Mouse (Mus musculus) spleen, postnatal 14 days (tissue): Measurements from ENCODE around the gene Foxa2.

ENCODE experiments used
- DNase-seq, 2 experiments: peaks; one replicate each; pipeline ENCODE4 v3.0.0; 2021 to 2022; ENCODE audit warnings: low spot score in 2 of 2

Foxa2 gene

GRCm38 (mm10) chr2:148039351-148040235 is 7.2 kb downstream of the Foxa2 start:
- no peak for DNase-seq

GRCm38 (mm10) chr2:148038366-148039310 is 8.1 kb downstream of the Foxa2 start:
- DNase-seq = no peak

GRCm38 (mm10) chr2:148036611-148037160 is 10.1 kb downstream of the Foxa2 start:
- DNase-seq = no peak

DNA sequence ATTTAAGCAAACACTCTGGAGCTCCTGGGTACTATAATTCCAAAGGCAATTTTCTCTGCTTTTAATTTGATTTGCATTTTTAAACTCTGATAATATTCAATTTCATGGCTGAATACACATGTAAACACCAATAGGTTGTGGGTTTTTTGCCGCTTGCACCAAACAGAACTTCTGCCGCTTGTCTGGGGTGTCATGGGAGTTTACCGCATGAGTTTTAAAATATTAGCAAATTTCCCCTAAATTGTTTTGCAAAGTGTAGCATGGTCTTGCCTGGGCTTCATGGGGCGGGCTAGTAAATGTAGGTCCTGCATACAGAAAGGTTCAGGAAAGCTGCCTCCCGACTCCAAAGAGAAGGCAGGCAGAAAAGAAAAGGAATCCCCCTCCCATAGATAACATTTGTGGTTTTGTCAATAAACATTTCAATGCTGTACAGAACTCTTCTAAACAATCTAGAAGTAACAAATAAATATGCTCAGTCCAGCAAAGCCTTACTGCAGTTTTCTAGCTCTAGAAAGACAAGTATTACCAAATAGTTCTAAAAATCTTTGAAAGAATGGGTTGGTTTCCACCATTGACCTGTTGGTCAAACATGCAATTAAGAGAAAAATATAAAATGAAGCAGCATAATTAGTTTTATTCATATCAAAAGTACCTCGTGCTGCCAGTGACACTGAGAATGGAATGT is 15.6 kb downstream of the Foxa2 start:
- no peak for DNase-seq

DNA sequence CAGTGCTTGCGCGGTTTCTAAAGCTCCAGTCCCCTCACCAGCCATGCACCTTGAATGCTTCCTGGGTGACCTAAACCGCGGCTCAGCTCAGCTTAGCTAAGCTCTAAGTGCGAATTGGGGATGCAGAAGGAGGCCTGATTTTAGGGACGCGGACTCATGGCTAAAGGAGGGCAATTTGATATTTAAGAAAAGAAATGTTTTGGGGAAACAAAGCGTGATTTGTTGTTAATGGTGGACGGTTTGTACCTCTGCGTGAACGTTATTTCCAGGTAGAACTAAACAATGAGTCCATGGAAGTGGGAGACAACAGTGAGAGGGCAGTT is 16.2 kb downstream of the Foxa2 start:
- no peak for DNase-seq

DNA sequence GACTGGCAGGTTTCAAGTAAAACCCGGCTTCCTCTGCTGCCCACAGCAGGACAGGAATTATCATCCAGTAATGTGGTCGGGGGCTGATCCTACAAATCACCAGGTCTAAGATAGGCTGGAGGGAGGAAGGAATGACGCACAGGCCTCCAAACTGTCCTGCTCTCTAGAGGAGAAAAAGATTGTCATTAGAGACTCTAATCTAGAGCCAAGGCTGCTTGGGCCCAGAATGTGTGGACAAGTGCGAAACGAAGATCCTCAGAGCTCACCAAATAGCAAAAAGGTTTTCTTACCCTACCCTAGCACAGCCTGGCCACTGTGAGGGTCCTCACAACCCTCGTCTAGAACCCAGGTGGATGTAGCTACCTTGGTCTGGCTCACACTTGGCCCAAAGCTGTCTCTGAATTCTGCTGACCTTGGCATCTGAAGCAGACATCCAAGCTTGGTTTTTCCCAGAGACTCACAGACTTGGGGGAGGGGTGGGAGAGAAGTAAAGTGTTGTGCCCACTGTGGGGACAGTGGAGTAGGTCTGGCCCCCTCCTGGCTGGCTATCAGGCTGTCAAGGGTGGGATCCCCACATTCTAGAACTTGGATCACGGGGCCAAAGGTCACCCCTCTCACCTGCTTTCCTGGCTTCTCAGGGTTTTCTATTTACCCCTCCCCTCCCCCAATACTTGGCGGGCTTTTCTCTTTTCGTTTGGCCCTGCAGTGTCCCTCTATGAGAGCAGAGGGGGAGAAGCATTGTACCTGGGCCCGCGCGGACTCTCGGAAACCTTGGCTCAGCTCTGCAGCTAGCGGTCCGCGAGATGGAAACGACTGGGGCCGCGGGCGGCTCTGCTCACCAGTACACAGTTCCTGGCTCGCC is 16.8 kb downstream of the Foxa2 start:
- DNase-seq = no peak

GRCm38 (mm10) chr2:148029050-148029608 is 17.6 kb downstream of the Foxa2 start:
- DNase-seq = no peak

DNA sequence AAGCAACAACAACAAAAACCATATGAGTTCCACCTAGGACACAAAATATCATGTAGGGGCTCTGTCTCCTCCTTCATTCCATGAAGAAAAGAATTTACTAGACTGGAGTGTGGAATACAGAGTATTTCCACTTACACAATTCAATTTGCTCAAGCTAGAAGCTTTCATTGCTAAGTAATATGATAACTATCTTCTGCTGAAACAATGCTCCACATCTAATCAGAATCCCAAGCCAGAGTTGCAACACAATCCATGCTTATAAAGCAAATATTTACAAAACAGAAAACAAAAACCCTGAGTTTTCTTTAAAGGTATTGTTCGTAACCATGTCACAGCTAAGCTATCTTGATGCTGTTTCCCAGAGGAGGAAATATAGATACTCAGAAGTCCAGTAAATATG is 20.4 kb downstream of the Foxa2 start:
- DNase-seq = no peak

- DNase-seq = no peak
These were observed 21.3 kb downstream of the Foxa2 start for GRCm38 (mm10) chr2:148025481-148025880.

- DNase-seq = no peak
These were observed 22.4 kb downstream of the Foxa2 start for GRCm38 (mm10) chr2:148024268-148024935.

DNA sequence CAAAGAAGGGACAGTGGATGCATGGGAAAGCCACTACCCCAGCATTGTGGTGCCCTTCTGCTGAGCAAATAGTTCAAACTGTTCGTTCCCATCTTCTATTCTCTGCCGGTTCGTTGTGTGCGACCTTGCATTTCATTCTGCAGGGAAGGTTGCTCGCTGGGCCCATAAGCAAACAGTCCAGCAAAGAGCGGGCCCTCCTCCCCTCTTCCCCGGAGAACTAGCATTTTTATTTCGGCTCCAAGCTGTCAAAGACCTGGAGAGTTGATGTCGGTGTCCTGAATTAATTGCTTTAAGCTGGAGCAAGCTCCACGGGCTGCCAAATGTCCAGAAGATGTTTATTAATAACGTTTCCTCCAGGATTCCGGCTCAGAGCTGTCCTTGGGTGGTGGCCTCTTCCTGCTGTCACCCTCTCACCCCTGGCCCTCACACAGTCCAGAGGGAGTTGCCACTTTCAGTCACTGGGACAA is 23.4 kb downstream of the Foxa2 start:
- DNase-seq = no peak

- DNase-seq = no peak
These were observed 24.7 kb downstream of the Foxa2 start for GRCm38 (mm10) chr2:148021919-148022570.

GRCm38 (mm10) chr2:148021016-148021415 is 25.8 kb downstream of the Foxa2 start:
- DNase-seq = no peak

GRCm38 (mm10) chr2:148020125-148020524 is 26.6 kb downstream of the Foxa2 start:
- no peak for DNase-seq

DNA sequence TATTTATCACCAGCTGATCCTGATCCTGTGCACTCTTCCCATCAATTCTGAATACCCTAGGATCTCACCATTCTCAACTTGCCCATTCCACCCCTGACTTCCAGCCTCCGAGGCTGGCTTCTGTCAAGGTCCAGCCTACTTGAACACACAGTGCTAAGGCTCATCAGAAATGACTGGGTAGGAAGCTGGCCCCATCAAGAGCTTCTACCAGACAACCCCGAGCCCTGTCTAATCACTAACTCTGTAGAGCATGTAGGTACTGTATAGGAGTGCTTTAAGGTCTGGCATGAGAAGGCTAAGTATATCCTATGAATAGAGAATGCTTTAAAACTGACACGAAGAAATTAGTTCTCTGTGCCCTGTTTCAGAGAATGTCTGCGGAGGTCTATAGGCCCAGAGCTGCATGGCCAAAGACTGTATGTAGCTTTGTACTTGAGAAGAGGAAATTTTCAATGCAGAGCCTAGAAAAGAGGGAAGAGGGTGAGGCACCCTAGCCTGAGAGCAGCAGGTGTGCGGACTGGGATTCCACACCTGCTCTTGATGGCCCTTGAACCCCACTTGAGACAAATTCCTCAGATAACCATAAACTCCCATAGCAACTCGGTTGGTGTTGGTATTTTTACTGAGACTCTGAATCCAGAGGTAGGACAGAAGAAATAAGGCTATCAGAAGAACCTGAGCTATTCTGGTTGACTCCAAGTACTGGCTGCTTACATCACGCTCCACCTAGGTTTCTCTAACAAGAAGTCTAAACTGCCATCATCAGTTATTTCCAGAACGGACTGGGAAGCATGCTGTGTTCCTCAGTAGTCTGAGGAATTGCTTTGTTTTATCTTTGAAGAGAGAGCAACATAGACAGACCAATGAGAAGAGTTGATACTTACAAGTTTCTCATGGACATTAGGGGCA is 28.7 kb downstream of the Foxa2 start:
- no peak for DNase-seq

GRCm38 (mm10) chr2:148013382-148013781 is 33.4 kb downstream of the Foxa2 start:
- DNase-seq = no peak

DNA sequence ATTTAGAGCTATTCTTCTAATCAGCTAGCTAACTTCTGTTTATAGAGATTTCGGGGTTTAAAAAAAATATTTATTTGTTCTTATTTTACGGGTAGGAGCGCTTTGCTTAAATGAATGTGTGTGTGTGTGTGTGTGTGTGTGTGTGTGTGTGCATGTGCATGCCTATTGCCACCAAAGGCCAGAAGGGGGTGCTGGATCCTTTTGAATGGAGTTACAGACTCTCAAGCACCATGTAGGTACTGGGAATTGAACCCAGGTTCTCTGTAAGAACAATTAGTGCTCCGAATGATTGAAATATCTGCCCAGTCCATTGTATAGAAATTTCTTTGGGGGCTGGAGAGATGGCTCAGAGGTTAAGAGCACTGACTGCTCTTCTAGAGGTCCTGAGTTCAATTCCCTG is 37.7 kb downstream of the Foxa2 start:
- DNase-seq = no peak
